Mouse (Mus musculus) erythroblast, adult 5-6 weeks (primary cell): ENCODE data around the gene Ifi27. TPM values are rescaled to one million over a fixed set of nuclear protein-coding genes. Genes with fewer than 3 reads are reported as not detected.
"Not testable (repeated sequence)": the region's sequence is repeated elsewhere in the genome, so short reads cannot be mapped to it uniquely, and the experiment has no call there.

ENCODE experiments used
- ATAC-seq: replicated peaks from 2 replicates; pipeline ENCODE4 v1.8.0; 2016; ENCODE audit warnings: moderate number of reproducible peaks, mild to moderate bottlenecking, moderate TSS enrichment, inconsistent platforms; ENCODE audit not compliant: poor library complexity, low FRiP score, severe bottlenecking
- total RNA-seq, 2 experiments: library from RNA; stranded (forward) in 1 of 2; stranded (reverse) in 1 of 2; fragments of 150-400 nt in 1 of 2; fragments of 200-764, 138-1000 nt in 1 of 2; gene quantifications; 2 replicates each; pipeline versions ENCODE4 v1.2.3 to v1.2.4; 2015 to 2017; ENCODE audit warnings: low replicate concordance in 2 of 2

The Ifi27 gene
- total RNA-seq (2015; ENCODE audit: low replicate concordance), result 125 and 138 TPM in 2 replicates
- total RNA-seq (2017; ENCODE audit: low replicate concordance), result 117 and 145 TPM in 2 replicates

DNA sequence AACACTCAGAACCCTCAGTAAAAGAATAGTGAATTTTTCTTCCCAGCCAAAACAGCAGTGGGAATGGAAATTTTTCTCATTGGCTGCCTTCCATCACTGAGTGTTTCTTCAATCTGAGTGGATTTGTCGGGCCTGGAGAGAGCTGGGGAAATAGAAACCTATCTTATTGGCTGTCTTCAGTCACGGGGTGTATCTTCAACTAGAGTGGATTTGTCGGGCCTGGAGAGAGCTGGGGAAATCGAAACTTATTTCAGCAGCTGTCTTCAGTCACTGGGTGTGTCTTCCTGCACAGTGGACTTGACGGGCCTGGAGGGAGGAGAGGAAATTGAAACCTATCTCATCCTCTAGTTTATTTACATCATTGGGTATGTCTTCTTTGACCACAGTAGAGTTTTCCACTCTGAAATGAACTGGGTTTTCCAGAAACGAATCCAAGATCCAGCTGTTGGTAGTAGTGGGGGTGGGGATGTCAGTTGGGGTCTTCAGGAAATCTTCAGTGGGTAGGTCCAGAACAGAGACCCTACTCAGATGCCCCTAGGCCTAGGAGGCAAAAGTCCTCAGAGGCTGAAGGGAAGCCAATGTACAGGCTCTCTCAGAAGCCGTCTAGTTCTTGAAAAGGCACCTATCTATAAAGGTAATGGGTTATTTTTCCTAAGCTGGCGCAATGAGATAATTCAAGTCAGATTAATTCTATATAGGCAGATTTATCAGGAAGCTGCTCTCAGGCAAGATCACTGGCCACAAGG lies at the start of gene Ifi27:
Gene Ifi27 (plus strand): TSS at position 226 of the 746 bp plus-strand sequence.
- ATAC-seq, result peak; percentile 94

DNA sequence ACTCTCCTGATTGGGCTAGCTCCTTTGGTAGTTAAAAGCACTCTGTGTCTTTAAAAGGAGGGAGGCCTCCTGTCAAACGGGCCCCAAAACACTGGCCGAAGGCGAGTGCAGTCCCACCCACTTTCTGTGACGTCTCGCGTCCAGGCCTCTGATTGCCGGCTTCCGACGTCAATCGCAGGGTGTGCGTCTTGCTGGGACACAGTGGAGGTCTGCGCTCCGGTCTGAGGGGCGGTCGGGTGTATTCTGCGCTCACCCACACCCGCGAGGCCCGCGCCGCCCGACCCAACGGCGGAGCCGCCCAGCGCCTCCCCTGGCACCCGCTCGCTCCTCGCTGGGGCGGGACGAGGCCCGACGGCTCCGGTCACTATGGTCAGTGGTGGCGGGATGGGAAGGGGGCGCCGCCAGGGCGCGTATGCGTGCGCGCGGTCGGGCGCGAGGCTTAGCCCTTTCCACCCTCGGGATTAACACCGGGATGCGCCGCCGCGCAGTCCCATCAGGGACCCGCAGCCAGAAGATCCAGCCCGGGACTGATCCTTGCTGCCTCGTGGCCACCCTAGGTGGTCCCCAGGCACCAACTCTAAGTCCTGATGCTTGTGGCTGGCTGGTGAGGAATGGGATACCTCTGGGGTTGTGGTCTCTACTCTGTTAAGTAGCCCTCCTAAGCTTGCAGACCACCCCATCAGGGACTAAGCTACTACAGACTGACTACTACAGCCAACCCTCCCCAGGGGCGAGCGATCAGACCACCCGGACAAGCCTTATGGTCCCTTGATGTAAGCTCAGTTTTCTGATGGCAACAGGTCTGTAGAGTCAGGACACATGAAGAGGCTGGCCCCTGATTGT lies 45.3 kb upstream of the Ifi27 start, which contains the start of gene Otub2:
Gene Otub2 (plus strand): TSS at position 178 of the 843 bp plus-strand sequence.
- ATAC-seq, result peak; percentile 88

DNA sequence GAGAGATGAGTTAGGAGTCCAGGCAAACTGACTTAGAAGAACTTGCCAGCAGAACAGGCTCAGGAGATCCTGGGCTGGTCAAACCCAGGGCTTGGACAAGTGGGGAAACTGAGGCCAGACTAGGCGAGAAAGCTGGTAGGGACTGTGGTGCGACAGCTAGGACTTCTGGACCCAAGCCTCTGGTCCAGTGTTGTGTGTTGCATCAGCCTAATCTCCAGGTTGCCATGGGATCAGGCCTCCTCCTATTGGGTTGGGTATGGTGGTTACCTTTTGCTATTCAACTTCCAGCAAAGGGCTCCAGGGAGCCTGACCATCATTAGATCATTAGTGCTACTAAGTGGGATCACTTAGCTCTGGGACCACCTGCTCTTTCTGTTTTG lies 44.7 kb upstream of the Ifi27 start:
- peak; percentile 60 for ATAC-seq

DNA sequence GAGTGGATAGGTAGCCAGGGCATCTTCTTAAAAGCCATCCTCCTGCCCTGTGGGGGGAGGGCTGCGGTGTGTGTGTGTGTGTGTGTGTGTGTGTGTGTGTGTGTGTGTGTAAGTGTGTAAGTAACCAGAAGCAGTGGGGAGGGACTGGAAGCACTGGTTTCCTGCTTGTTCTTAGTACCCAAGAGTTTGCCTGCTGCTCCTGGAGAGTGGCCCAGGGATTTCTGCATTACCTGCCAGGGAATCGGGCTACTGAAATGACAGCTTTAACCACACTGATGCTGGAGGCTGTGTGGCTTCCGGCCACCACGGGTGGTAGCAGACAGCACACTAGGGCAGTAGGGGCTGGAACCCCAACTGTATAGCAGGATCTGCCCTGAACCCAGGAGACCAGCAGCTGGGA lies 44.0 kb upstream of the Ifi27 start:
- no peak for ATAC-seq

DNA sequence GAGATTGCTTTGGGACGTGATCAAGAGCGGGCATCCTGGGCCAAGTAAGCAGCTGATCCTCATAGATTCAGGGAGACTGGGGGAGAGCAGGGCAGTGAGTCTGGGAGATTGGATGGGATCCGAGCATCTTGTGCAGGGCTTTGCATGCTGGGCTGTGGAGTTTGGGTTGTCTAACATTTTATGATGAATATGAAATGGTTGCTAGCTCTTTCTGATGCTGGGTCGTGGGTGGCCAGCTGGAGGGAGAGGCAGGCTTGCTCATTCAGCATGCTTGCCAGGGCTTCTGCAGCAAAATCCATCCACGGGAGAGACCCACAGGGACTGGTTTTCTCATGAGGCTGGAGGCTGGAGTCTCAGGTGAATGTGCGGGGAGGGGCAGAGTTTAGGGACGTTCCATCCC lies 42.9 kb upstream of the Ifi27 start:
- ATAC-seq, result no peak

DNA sequence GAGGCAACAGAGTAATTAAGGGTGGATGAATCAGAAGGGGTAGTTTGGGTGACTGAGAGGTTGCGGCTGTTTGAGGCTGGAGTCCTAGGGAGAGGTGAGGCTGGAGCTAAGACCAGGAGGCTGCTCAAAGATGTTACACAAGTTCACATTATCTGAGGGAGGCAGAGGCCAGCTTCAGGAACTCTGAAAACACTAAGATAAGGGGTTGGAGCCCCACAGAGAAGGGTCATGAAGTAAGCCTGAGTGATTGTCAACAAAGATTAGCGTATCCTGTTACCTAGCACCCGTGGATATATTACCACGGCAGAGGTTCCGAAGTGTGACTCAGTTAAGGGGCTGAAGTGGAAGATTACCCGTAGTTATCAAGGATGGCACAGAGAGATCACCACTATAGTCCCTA lies 40.5 kb upstream of the Ifi27 start:
- peak; percentile 77 for ATAC-seq

DNA sequence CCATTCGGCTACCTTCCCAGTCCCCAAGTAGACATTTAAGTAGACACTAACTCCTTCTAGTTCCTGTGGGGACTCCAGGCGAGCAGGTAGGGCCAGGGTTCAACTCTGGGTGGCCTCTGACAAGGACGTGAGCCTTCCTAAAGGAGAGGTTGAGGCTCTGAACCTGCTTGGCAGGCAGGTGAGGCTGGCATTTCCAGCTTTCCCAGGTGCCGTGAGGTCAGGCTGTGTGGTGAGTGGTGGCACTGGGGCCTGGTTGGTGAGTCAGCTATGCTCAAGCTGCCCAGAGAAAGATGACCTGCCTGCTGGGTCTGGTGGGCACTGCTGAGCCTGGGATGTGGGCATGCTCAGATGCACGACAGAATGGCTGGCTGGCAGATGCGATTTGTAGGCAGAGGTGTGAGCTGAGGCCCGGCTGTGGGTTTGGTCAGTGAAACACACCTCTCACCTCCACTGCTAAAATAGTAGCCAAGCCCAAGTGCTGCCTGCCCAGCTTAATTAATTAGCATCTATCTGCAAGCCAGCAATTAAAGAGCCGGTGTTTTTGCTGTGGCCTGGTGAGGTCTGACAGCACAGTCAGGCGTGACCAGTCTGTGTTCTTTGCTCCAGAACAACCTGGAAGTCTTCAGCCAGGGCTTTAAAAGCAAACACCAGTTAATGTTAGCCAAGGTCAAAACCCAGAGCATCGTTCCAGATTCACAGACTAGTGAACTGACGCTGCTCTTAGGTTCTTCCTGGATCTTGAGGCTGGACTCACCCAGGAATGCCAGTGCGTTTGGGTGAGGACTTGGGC lies 38.3 kb upstream of the Ifi27 start:
- no peak for ATAC-seq

DNA sequence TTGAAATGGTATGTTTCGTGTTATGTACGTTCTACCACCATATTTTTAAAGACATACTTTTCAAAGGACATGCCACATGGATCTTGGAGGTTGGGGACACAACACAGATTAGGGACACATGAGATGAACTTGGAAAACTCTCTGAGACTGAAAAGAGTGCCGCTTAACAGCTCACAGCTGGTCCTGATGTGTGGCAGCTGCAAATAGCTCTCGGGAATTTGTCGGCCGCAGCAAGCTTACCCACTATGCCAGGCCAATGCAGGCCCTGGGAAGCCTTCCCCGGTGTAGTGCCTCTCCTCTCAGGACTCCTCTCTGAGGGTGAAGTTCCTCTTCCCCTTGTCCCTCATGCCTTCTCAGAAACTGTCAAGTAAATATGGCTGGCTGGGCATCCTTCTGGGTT lies 37.3 kb upstream of the Ifi27 start:
- no peak for ATAC-seq

DNA sequence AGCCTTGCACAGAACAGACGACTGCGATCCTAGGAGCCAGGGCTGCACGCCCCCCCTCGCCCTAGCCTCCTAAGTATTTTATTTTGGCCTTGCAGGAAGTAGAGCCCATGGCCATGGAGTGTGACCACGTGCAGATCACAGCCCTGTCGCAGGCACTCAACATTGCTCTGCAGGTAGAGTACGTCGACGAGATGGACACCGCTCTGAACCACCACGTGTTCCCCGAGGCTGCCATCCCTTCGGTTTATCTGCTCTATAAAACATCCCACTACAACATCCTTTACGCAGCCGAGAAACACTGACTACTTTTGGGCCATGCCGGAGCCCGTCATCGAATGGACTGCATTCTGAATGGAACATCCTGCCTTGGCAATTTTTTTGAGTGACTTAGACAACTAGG lies 29.9 kb upstream of the Ifi27 start:
- no peak for ATAC-seq

DNA sequence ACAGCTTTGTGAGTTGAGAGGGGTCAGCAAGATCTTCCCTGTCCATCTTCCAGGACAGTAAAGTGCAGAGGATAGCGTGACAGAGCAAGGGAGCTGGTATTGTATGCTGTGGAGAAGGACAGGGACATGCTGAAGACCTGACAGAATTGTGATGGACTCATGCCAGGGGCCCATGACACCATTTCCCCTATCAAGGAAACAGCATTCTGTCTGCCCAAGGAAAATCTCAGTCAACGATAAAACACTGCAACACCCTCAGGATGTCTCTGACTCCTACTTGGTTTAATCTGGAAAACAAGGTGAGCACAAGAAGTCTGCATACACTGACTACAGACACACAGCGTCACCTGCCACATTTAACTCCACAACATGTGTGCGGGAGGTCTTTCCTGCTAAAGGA lies 26.3 kb upstream of the Ifi27 start, which contains the start of gene 9330161L09Rik:
Gene 9330161L09Rik (minus strand): TSS at position 101 of the 400 bp plus-strand sequence.
- no peak for ATAC-seq

DNA sequence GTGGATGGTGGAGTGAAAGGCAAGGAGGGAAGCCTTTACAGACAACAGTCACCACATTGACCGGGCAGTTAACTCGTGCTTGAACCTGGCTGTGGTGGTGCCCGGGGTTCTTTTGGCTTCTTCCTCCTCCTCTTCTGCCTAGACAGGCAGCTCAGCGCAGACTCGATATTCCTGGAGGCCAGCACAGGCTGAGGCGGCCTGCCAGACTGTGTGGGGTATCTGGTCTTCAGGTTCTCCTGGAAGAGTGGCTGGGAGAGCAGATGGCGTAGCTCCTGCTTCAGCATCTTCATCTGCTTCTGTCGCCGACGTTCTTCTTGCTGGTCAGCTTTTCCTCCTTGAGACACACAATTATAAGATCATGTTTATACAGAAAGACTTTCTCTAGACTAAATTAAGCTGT lies 25.9 kb upstream of the Ifi27 start:
- ATAC-seq, result no peak

DNA sequence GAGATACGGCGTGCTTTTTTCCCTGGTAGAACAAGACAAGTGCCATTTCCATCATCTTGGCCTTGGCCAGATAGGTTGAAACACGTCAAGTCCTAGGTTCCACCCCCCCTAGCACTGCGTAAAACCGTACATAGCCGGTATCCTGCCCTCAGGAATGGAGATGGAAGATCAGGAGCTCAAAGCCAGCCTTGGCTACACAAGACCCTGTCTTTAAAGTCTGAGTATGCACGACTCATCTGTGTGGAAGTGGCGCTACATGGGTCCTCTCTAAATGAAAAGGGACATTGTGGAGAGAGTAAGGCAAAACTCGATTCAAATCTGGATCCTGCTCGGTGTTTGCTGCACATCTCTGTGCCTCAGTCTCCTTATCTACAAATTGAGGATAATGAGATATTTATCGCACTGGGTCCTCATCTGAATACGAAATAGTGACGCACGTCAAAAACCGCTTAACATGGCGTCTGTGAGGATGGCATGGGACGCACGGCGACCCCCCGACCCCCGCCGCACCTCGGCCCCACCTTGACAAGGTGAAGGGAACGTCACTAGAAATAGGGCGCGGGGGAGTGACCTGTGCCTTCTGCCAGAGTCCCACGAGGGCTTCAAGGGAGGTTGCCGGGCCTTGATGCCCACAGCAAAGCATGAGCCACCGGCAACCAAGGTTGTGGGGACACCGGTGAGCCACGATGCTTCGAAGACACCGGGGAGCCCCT lies 8.8 kb upstream of the Ifi27 start:
- peak; percentile 47 for ATAC-seq

DNA sequence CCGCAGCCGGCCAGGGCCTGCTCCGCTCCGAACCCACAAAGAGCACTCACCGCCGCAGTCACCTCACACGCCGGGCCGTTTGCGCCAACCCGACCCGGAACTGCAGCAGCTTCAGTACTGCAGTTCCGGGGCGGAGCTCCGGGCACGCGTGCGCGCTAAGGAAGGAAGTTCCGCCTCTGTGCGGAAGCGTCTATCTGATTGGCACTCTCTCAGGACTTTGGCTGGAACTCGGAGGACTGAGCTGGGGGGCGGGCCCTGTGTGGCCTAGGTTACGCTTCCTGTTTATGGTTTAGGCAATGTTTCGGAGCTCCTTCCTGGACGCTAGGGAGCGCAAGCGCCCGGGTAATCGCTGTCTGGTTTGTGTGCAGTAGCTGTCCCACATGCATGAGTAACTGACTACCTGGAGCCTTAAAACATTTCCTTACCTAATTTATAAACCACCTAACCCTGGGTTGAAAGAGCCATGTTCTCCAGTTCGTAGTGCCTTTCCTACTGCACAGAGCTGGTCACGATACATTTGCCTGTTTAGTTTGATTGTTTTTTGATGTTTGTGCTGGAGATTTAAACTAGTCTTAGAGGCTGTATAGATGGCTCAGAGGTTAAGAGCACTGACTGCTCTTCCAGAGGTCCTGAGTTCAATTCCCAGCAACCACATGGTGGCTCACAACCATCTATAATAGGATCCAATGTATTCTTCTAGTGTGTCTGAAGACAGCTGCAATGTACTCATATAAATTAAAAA lies 8.1 kb upstream of the Ifi27 start, which contains the start of gene Ddx24:
Gene Ddx24 (minus strand): TSS at position 102 of the 742 bp plus-strand sequence.
- ATAC-seq, result peak; percentile 98

DNA sequence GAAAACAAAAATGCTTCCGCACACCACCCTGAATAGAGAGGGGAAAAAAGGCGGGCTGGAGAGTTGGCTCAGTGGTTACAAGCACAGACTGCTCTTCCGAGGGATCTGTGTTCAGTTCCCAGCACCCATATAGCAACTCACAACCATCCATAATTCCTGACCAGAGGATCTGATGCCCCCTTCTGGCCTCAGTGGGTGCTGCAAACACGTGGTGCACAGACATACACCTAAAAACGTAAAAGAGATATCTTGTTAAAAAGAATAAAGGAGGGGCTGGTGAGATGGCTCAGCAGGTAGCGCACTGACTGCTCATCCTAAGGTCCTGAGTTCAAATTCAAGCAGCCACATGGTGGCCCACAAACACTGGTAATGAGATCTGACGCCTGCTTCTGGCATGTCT lies 7.3 kb upstream of the Ifi27 start:
- ATAC-seq, result no peak

DNA sequence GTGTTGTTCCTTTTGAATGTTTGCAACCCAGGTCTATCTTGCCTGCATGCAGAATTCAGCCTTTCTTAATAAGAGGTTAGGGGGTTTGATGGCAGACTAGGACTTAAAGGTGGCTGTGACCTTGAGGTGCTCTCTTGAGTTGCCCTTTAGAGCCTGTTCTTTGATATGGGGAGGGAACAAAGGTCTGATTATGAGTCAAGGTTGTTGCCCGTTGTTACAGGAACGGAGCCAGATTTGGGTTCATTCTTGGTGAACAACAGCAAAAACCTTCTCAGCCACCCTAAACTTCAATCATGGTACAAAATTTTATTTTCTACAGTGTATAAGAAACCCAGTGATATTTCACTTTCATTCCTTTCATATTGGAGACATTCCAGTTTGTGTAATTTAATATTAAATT lies 581 bp upstream of the Ifi27 start:
- ATAC-seq, result no peak

DNA sequence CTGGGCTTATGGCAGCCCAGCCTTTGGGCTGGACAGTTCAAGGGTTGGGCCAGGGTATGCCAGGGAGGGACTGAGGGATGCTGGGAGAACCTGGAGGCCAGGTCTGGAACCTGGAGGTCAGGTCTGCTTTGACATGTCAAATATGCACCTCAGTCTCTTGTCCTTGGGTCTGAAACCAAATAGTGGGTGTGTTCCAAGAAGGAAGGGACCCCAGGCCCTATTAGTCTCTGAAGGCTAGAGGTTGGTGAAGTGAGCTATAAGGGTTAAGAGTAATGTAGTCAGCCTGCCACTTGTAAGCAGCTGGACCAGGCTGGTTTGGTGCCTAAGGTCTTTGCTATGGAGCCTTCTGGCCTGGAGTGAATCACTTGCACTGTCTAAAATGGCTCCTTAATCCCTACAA lies 850 bp downstream of the Ifi27 start:
- ATAC-seq, result no peak

DNA sequence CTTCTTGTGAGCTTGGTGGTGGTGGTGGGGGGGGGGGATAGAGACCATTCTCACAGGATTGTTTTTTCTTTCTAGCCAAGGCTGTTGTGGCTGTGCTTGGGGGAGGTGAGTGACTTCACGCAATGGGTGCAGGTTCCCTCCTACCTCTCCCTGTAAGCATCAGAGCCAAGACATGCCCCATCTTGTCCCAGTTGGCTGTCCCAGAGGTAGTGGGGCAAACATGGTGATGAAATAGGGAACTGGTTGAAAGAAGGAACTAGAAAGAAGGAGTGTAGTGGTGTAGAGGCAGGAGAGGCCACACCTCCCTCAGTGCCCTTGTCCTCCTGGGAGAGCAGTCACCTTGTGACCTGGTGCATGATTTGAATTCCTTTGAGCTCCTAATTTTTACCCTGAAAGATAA lies 3.6 kb downstream of the Ifi27 start:
- ATAC-seq, result no peak

DNA sequence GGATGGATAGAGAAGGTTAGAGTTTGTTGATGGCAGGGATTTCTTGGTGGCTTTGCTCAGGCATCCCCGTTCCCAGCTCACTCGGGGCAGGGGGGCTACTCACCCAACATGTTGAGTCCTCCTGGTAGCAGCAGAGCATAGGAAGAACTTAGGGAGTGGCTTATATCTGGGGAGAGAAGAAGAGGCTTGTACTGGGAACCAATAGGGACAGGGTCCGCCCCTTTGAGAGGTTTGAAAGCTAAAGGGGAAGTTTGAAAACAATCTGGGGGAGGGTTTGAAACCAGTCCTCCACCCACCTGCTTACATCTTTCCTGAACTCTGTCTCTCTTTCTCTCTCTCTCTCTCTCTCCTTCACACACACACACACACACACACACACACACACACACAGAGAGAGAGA lies 9.5 kb downstream of the Ifi27 start, which contains the start of gene Ifi27l2a:
Gene Ifi27l2a (minus strand): TSS at position 157 of the 400 bp plus-strand sequence.
- ATAC-seq, result no peak

DNA sequence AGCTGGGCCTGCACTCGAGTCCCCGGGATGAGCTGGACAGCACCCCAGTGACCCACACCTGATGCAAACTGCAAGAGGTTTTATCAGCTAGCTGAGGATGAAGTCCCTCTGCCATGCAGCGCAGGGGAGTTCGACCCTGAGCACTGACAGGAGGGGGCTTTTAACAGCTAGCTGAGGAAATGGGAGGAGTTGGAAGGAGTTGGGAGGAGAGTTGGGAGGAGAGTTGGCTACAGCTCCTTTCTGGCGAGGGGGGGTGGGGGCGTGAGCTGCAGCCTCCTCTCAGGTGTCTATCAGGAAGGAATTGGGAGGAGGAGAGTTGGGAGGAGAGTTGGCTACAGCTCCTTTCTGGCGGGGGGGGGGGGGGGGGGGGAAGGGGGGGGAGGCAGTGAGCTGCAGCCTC lies 10.2 kb downstream of the Ifi27 start:
- not testable (repeated sequence) for ATAC-seq
